Mouse (Mus musculus): Measurements from ENCODE around the gene Krt42. TPM values are rescaled to one million over a fixed set of nuclear protein-coding genes. Genes with fewer than 3 reads are reported as not detected.
A peak's percentile ranks its signal among the peaks of the same experiment; 100 is the strongest.
"Not testable (repeated sequence)": the region's sequence is repeated elsewhere in the genome, so short reads cannot be mapped to it uniquely, and the experiment has no call there.

The Krt42 gene
- total RNA-seq (2021) = not detected
- long read RNA-seq, experiment 1 = 0 reads
- long read RNA-seq, experiment 2 = 0 reads

DNA sequence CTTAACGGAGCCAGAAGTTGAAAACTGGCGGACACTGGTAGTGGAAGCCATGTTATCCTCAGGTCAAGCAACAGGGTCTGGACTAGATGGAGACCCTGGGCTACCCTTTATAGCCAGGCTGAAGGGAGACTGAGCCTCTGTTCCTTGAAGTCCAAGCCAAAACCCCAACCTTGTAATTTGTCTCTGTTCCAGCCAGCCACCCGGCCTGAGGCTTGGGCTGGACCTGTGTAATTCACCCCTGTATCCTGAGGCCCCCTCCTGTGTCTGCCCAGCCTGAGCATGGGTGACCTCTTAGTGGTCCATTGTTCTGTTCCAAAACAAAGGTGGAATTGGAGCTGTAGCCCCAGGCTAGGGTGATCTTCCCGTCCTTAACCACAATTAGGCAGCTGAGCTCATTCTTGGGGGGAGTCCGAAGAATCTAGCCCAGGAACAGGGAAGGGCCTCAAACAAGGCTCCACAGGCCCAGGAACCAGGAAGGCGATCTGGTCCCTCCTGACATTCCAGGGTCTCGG, at the start of gene Krt42:
Gene Krt42, minus strand, starts transcription at position 51 of the 512 bp plus-strand sequence.
- DNase-seq = no peak

DNA sequence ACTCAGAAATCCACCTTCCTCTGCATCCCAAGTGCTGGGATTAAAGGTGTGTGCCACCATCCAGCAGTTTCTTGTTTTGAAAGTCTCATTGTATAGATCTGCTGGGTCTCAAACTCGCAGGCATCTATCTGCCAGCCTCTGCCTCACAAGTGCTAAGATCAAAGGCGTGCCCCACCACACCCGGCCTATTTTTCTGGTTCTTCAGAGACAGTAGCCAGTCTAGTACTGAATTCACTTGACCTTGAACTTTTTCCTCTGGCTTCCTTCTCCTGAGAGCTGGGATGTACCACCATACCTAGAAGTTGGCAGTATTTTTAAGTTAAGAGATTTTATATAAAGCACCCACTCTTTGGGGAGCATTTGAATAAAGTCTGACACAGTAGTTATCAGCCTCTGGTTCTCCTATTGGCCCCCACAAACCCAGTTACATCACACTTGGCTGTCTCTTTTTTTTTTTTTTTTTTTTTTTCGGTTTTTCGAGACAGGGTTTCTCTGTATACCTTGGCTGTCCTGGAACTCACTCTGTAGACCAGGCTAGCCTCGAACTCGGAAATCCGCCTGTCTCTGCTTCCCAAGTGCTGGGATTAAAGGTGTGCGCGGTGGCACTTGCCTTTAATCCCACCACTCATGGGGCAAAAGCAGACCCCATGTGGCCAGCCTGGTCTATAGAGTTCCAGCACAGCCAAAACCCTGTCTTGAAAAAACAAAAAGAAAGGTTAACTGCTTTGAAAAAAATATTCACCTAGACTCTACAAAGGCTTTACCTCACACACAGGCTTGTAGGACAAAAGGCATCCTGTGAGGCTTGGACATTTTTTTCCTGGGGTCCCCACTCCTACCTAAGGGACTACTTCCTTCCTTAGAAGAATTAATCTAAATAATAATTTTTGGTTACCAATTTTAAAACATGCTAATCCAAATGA, 49.1 kb upstream of the Krt42 start:
- no peak for DNase-seq

DNA sequence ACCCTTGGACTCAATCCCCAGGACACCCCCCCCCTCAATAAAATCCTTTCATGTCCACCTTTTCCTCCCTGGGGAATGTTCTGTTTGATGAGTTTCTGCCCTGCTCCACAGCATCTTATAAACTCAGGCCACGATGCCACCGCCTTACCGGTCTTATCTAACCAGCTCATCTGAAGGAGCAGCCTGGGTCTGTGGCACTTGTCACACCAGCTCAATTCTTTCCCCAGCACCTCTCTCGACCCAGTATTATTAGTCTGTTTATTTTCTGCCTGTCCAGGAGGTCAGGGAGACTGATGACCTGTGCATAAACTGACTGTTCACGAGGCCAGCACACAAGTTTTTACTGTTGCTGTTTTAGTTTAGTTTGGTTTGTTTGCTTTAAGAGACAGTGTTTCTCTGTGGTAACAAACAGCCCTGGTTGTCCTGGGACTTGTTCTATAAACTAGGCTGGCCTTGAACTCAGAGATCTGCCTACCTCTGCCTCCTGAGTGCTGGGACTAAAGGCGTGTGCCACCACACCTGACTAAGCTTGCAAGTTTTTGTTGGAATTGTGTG, 48.2 kb upstream of the Krt42 start:
- no peak for DNase-seq

DNA sequence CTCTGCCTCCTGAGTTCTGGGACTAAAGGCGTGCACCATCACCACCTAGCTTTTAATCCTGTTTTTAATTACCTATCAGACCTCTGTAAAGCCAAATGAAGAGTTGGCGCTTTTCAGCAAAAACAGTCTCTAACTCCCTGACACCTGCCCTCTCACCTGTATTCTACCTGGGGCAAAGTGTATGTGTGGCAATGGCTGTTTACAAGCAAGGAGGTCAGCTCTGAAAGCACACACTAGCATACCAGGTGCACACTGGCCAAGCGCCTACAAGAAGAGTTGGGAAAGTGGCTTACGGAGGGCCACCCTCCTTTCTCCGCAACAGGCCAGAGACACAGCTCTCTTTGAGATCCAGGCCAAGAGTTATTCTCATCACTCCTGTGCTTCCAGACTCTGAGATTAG, 45.8 kb upstream of the Krt42 start:
- no peak for DNase-seq

DNA sequence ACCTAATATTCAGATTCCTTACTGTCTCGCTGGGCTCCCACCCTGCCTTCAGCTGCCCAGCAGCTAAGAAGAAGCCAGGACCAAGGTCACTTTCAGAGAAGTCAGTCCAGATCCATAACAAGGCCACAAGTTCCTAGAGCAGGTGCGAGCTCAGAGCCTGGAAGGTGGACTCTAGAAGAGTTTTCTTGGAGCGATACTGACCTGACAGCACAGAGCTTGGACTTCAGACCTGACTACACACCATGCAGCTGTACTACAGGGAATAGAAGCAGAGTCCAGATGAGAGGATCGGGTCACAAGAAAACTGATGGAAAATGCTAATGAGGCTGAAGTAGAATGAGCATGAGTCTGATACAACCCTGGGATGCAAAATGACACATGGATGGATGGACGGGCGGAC, 43.8 kb upstream of the Krt42 start:
- DNase-seq = no peak

DNA sequence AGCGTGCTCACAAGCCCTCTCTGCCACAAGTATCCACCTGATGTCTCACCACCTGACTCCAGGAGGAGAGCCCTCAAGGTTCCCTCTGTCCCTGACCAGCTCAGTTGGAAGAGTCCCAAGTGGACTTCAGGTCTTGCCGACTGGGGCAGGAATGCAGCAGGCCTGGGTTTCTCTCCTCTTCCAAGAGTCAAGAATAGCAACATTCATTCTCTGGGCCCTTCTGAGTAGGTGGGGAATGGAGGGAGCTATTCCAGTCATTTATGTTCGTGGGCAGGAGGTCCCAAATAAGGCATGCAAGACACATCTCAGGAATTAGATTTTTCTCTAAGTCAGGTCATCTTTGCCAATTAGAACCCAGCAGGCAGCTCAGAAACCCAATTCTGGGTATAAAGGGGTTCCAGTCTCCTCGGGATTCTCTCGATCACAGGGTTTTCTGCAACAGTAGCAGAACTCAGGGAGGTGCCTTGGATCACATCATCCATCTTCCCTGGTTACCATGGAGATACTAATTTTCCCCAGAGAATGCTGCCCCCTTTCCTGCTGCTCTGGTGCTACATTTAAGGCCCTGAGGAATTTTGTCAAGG, 42.5 kb upstream of the Krt42 start:
- no peak for DNase-seq

DNA sequence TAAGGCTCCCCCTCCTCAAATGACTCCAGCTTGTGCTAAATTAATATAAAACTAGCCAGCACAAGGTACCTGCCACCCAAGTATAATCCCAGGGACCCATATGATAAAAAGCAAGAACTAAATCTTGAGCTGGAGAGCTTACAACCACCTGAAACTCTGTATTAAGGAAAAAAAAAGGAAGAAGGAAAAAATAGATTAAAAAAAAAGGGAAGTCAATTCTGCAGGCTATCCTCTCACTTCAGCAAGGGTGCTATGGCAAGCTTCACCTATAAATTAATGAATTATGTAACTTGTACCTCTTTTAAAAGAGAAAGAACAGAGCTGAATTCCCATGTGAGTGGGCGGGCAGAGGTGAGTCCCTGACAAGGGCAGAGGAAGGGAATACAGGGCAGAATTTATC, 42.0 kb upstream of the Krt42 start:
- DNase-seq = no peak

DNA sequence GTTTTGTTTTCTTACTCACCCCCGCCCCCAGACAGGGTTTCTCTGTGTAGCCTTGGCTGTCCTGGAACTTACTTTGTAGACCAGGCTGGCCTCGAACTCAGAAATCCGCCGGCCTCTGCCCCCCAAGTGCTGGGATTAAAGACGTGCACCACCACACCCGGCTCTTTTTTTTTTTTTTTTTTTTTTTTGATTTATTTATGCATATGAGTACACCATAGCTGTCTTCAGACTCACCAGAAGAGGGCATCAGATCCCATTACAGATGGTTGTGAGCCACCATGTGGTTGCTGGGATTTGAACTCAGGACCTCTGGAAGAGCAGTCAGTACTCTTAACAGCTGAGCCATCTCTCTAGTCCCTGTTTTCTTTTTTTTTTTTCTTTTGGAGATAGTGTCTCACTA, 39.0 kb upstream of the Krt42 start:
- not testable (repeated sequence) for DNase-seq

DNA sequence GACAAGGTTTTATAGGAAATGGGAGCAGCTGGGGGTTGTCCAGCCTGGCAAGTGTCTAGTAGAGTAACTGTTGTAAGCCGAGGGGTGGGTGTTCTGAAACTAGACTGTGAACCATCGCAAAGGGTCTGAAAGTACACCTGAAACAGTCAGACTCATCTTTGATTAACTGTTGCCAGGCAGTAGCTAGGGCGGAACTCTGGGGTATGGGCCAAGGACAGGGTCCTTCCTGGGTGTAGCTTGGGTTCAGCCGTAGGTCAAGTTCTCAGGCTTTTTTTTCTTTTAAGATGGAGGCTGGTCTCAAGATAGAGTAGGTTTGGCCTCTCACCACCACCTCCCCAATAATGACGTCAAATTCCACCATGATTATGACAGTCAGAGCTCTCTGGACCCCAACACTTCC, 38.2 kb upstream of the Krt42 start:
- DNase-seq = no peak

DNA sequence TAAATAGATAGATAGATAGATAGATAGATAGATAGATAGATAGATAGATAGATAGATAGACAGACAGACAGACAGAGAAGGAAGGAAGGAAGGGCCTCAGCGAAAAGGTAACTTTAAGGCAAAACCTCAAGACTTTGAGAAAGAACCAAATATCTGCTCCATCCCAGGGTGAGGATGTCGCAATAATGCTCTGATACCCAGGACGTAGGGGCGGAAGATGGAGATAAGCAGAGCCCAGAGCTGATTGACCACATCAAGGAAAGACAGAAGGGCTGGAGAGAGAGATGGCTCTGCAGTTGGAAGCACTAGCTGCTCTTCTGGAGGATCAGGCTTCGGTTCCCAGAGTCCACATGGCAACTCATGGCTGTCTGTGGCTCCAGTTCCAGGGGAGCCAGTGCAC, 31.6 kb upstream of the Krt42 start:
- no peak for DNase-seq

DNA sequence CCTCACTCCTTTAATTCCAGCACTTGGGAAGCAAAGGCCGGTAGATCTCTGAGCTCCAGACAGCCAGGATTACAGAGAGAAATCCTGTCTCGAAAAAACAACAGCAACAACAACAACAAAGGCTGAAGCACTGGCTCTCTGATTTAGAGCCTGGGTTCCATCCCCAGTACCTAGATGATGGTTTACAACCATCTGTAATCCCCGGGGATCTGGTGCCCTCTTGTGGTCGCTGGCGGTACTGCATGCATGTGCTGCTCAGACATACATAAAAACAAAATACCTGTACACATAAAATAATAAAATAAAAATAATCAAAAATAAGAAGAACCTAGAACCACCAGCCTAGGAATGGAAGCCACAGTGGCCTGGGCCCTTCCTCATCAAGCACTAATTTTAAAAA, 30.6 kb upstream of the Krt42 start:
- no peak for DNase-seq

DNA sequence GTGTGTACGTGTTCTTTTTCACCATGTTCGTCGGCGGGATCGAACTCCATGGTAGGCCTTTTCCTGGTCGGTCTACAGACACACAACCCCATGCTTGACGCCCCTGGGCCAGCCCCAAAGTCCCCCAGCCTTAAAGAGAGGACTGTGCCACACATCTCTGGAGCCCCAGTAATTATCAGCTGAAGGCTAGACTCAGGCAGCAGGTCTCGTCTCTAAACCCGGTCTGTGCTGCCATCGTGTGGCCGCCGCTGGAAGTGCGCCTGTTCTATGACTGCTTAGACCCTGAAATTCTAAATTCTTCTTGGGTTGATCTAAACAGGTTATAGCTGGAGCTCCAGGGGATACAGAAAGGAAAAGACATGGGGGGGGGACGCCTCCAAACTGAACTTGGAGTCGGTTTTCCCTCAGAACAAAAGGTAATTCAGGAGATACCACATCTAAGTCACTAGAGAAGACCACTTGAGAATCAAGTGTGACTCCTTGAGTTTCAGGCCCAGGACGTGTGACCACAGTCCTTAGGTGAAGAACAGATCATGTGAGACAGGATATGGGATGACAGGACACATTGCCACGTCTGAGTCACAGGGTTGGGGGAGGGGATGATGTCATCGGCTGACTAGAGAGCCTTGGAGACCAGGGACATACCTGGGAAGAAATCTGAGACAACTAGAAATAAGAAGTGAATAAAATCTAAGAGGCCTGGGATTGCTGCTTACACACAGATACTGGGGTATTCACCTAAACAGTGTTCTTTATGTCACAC, 28.8 kb upstream of the Krt42 start:
- DNase-seq = peak; percentile 55

DNA sequence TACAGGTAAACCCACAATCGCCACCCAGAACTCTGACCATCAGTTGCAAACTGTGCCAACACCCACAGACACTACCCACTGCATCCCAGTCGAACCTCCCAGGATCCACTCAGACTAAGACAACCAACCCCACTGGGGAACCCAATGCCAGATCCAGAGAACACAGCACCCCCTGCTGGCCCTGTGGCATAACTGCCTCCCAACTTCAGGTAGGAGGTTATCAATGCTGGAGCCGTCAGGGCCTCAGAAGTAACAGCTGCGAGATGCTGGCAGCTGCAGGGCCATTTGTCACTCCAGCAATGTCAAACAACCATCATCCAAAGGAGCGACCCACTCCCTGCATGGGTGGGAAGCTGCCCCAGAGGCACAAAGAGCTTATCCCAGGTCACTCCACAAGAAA, 28.1 kb upstream of the Krt42 start:
- DNase-seq = no peak

DNA sequence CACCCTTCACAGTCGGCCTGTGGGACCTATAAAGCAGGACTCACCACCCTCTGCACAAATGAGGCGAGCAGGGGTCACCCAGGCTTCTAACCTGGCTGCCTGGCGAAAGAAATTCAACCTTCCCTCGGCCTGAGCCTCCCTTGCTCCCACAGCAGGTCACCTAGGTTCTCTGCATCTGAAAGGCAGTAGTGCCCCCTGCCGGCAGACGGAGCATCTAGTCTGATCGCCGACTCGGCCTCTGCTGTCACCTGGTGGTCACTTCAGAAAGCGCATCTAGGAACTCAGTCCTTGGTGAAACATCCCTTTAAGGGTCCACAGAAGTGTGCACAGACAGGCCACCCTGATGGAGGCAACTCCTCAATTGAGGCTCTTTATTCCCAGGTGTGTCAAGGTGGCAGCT, 25.6 kb upstream of the Krt42 start:
- DNase-seq = peak; percentile 43

DNA sequence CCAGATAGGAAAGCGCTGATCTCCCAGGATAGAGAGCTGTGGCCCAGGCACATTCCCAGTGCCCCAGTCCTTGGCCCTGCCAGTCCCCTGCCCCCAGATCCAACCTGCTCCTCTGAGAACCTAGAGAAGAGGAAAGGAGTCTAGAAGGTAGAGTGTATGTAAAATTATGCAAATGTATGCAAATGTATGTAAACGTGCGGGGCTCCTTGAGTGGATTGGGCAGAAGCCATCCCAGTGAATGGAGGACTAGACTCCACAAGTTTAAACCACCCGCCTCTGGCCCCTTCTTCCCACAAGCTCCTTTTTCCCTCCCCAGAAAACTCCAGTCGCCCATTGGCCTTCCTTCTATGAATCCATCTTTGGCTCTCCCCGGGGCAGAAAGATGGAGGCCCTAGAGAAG, 23.2 kb upstream of the Krt42 start:
- no peak for DNase-seq

DNA sequence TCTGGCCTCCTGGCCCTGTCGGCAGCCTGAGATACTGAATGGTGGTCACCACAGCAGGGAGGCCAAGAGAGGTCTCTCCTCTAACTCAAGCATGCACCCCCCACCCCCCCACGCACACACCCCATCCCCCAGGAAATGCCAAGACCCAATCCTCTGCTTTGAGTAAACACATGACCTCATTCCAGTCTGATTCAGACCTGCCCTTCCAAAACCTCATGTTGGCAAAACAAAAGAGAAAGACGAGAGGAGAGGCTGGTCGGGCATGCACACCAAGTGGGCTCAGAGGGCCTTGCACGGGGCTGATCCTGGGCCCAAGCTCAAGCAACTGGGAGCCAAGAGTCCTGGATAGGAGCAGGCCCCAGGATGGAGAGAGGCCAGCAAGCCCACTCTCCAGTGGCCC, 20.6 kb upstream of the Krt42 start:
- no peak for DNase-seq

DNA sequence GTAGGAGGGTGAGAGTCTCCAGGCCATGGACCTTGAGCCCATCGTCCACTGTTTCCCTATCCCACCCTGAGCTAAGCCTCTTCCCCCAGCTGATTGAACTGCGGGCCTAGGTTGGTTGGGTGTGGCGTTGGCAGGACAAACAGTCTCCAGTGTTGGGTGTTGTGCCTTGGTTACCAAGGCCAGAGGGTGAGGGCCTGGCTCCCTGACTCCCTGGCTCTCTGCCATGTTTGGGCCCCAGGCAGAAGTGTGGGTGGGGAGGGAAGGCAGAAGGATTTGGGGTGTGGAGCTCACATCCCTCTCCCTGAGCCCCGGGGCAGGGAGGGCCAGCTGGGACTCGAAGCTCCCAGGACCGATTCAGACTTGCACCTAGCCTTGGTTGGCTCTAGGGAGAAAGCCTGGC, 19.3 kb upstream of the Krt42 start:
- DNase-seq = peak; percentile 24

DNA sequence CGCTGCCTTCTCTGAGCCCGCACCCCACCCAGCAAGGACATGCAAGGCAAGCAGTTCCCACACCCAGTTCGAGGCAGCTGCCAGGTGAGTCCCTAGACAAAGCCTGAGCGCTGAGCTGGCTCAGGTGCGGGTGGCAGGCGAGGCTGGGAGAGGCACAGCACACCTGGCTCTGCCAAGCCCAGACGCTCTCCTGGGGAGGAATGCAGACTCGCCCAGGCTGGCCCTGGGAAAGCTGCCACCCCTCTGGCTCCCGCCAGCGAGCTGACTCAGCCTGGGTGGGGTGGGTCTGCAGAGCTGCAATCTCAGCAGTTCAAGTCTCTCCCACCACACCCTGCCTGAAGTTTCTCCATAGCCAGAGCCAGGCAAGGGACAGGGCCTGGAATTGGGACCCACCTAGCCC, 17.4 kb upstream of the Krt42 start:
- DNase-seq = peak; percentile 78

DNA sequence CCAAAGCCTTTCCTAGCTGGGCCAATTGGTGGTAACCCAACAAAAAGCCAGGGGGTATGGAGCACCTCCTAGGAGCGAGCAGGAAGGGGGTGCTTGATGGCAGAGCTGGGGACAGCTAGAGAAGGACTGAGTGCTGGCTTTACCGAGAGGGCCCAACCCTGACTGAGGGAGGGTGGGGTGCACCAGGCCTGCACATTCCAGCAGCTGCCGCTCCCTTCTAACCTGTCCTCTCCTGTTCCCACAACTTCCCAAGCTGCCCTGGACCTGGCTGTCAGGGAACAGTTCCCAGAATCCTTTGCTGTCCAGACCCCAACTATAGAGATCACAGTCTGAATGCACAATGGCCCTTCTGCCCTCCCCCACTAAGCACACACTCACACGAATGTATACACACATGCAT, 15.3 kb upstream of the Krt42 start:
- no peak for DNase-seq

DNA sequence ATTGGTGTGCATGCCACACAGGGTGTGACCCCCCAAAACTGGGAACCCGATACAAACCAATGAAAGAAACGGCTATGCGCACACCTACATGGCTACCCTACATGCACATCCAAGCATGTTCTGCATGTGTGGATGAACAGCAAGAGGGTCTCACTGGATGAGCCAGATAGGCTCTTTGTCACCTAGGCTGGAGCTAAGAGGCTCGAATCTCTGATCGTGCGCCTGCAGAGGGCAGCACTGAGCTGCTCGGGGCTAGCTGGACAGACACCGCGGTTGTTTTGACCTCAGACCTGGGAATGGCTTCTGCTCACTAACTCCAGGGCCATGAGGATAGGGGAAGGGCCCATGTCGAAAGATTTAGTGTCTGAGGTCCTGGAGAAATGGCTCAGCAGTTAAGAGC, 12.9 kb upstream of the Krt42 start:
- DNase-seq = peak; percentile 45

DNA sequence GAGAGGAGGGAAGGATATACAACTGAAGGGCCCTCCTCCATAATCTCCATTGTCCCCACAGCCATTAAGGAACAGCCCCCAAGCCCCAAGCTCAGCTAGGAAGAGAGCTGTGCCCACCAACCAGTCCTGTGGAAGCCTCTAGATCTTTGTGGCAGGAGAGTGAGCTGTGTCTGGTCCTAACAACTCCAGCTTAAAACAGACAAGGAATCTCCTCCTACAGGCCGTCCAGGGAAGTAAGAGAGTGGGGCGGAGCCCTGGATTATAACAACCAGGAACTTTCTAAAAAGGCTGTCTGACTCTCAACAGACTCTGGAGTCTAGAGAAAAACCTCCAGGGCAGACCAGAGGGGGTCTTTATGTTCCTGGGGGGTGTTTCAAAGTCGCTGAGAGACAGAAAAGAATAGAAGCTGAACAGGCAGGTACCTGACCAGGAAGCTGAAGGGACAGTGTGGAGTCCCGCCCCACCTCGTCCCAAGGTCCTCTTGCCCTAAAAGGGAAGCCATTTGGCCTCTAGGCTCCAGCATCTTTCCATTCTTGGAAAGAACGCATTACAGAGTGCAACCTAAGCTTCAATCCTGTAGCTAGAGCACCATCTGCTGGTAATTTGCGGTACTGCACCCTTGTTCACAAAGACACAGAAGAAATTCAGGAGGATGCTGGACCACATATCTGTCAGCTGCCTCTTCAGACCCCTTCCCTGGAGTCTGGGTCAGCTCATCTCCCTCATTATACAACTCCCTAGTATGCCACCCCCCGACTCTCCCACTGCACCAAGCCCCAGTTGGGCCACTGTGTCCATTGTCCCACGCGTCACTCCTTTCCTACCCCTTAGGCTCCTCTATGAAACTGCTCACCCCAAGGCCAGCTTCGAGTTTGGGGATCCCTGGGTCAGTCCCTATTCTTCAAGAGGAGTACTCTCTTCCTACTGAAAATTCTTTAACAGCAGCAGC, 12.2 kb upstream of the Krt42 start:
- peak; percentile 21 for DNase-seq
